Mouse (Mus musculus): ENCODE results near the gene Snrpd2.

Snrpd2 gene

GRCm38 (mm10) chr7:19149626-19150025 is at the start of gene Snrpd2:
Snrpd2 (plus strand) TSS chr7:19149722.
- peak; percentile 97 for DNase-seq

GRCm38 (mm10) chr7:19100290-19100689 is 49.2 kb upstream of the Snrpd2 start:
- no peak for DNase-seq

GRCm38 (mm10) chr7:19103741-19104140 is 45.8 kb upstream of the Snrpd2 start:
- no peak for DNase-seq

DNA sequence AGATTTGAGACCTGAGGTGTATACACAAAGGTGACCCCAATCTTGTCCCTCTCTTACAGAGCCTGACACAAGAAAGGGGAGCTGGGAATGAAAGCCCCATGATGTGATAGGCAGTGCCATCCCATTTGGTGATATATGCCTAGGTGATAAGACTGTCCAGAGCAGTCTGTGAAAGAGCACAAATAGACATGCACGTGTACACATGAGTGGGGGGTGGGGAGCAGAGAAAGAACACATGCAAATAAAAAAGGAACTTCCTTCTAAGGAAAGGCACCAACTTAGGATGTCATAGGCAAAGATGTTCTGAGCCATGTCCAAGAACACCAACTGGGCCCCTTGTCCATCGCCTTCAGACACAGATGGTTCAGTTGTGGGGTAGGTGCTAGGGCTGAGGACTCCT is 45.0 kb upstream of the Snrpd2 start:
- DNase-seq, result no peak

DNA sequence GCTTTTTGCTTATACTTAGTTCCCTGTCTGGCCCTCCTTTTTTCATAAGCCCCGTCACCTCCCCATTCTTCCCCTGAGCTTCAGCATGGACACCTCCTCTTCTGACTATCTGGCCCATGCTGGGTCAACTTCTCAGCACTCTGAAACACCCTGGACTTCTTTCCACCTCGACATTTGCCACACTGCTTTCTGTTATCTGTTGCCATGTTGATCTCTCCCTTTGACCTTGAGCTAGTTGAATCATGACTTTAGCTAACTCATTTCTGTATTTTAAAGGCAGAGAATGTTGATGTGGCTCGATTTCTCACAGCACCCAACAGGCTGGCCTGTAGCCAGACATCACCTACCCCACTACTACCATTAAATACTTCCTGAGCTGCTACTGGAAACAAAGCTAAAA is 42.1 kb upstream of the Snrpd2 start:
- DNase-seq, result no peak

DNA sequence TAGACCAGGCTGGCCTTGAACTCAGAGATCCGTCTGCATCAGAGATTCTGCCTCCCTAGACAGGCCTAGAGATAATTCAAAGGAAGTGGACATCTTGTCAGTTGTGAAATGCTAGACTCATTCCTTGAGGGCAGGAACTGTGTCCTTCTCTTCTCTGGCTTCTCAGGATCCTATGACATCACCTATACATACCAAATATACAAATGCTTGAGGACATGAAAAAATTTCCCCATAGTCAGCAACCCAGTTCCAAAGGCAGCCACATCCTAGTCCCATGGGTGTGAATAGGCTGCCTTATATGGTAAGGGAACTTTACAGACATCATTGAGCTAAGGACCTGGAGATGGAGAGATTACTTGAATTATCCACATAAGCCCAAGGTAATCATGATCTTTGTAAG is 40.0 kb upstream of the Snrpd2 start:
- DNase-seq, result no peak

DNA sequence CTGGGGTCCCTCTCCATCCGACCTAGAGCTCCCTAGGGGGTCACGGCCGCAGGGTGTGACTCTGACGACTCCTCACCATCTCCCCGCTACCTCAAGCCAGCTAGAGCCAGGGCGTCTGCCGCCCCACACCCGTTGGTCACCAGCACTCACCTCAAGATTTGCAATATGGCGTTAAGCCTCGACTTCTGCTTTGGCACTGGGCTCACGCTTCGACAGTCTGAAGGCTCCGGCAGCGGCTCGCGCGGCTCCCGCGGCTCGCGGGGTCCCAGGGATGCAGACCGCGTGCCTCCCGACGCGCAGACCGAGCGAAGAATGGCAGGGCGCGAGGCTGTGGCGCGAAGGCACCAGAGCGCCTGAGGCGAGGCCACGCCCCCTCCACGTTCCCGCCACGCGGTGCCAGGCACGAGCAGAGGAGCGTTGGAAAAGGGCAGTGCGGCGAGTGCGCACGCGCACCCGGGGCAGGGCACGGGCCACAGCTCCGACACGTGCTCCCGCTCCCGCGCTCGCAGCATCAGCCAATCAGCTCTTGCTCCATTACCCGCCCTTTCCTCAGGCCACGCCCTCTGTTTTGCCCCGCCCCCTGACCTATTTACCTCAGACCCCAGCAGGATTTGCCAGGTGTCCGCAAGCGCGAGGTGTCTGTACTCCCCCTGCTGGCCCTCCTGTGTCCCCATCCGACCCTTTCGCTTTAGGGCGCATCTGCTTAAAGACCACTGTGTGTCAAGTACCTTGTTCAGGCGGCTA is 31.3 kb upstream of the Snrpd2 start, which contains the start of gene Gm4969:
TSS of gene Gm4969 (minus strand) at position 341 of the 744 bp plus-strand sequence.
- peak; percentile 92 for DNase-seq

DNA sequence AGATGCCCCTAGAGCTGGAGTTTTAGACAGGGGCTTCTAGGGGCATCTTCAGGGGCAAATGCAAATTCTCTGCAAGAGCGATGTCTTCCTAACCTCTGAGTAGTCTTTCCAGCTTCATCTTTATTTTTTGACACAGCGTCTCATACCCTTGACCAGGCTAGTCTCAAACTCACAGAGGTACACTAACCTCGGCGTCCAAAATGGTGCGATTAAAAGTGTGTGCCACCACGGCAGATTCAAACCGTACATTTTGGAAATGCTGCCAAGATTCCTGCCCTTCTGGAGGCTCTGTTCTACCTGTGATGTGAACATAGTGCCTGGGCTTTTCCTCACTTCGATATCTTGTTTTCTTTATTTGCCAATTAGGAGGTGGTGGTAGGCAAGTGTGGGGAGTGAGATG is 30.4 kb upstream of the Snrpd2 start:
- DNase-seq, result no peak

- peak; percentile 99 for DNase-seq
These were observed 29.7 kb upstream of the Snrpd2 start, which contains the start of gene Fbxo46 for GRCm38 (mm10) chr7:19119631-19120429. Fbxo46 (plus strand) TSS chr7:19119859.

DNA sequence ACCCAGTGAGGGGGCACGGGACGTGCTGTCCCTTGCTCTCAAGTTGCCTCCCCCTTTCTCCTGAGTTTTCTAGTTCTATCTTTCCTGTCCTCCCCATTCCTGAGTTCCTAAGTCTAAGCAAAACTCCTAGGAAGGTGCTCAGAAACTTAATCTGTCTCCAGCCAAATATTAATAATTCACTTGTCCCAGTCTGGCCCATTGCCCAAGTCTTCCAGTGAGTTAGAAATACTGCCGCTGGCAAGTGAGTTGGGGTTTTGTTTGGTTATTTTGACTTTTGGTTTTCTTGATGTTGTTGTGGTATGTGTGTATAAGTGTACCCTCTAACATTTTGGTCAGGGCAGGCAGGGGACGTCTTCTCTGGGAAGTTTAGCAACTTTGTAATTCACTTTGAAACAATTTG is 27.8 kb upstream of the Snrpd2 start:
- no peak for DNase-seq

GRCm38 (mm10) chr7:19124713-19125112 is 24.8 kb upstream of the Snrpd2 start:
- DNase-seq, result no peak

DNA sequence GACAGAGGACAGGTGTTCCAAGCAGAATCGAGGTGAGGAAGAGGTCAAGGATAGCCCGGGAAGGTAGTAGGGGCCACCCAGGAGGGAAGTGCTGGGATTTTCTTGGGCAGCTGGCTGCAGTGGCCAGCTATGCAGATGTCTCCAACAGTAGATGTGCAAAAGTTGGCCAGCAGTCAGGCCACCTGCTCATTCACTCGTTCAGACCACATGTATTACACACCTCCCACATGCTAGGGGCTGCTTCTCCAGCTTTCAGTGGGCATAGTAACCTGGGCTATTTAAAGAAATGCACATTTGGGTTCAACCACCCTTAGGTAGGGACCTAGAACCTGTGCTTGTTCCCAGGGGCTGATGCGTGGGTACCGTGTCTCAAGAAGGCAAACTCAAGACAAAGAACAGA is 21.8 kb upstream of the Snrpd2 start:
- DNase-seq, result no peak

- no peak for DNase-seq
These were observed 20.1 kb upstream of the Snrpd2 start for GRCm38 (mm10) chr7:19129396-19129795.

GRCm38 (mm10) chr7:19130657-19131056 is 18.9 kb upstream of the Snrpd2 start:
- DNase-seq, result peak; percentile 16

DNA sequence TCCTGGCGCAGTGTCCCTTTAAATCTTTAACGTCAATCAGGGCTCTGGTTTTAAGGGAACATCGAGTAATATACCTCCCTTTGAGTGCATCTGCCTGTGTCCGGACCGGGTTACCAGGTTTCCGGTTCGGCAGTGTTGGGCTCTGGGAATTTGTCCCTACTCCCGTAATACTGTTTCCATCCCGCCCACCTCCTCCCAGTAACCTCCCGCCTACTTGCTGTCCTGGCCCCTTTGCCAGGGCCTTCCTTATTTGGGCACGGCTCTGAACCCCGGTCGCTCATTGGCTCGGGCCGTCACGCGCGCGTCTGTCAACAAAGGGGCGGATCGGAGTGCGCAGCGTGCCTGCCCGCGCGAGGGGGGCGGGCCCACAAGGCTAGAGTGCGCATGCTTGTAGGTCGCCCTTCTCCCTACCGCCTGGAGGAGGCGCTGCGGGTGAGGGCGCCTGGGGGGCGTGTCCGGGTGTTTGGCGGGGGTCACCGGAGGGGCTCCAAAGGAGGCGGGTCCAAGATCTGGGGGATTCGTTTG is 18.1 kb upstream of the Snrpd2 start:
- peak; percentile 99 for DNase-seq

GRCm38 (mm10) chr7:19136168-19136567 is 13.4 kb upstream of the Snrpd2 start:
- DNase-seq, result no peak

DNA sequence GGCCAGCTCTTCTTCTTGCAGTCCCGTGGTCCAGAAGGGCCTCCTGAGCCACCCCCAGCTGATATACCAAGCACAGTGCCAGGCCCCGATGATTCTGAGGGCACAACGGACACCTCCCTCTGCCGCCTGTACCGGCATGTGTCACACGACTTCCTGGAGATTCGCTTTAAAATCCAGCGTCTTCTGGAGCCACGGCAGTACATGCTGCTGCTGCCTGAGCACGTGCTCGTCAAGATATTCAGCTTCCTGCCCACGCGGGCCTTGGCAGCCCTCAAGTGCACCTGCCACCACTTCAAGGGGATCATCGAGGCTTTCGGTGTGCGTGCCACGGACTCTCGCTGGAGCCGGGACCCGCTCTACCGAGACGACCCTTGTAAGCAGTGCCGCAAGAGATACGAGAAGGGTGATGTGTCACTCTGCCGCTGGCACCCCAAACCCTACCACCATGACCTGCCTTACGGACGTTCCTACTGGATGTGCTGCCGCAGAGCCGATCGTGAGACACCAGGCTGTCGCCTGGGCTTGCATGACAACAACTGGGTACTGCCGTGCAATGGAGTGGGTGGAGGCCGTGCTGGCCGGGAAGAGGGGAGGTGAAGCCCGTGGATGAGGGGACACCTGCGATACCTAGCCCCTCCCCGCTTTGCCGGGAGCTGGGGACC is 12.7 kb upstream of the Snrpd2 start:
- no peak for DNase-seq

DNA sequence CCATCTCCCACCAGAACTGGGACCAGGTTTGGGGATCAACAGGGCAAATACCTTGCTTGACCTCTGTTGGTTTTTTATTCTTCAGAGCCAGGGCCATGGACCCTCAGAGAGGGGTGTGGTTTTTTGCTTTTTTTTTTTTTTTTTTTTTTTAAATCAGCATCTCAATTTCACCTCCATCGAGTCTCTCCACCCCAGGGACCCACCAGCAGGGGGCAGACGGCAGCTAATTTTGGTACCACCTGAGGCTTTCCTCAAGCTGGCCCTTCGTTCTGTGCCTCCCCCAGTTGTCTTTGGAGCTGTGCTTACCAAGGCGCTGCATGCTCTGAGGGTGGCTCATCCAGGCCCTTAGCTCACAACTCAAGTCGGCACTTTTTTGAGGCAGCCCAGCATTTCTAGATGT is 12.1 kb upstream of the Snrpd2 start:
- peak; percentile 58 for DNase-seq

GRCm38 (mm10) chr7:19146793-19147192 is 2.7 kb upstream of the Snrpd2 start:
- DNase-seq, result no peak

DNA sequence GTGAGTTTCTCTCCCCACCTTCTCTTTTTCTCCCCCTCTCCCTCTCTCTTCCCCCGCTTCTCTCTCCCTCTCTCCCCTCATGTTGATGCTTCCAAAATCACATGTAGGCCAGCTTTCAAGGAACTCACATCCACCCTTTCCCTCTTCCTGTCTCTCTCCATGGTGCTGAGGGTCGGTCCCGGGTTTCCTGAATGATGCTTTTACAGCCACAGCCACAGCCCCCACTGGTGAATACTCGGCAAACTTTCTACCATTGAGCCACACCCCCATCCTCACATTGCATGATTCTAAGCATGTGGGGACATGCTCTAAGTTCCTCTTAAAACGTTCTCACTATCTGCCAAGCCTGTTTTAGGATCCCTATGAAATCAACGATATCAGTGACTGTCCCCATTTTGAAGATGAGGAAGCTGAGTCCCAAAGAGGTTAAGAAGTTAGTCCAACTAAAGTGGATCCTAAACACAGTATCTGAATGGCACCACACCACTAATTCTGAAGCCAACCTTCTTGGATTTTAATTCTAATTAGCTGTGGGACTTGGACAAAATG is 2.0 kb upstream of the Snrpd2 start:
- DNase-seq, result no peak

GRCm38 (mm10) chr7:19148180-19148874 is 1.2 kb upstream of the Snrpd2 start:
- DNase-seq, result no peak

GRCm38 (mm10) chr7:19148875-19149541 is 514 bp upstream of the Snrpd2 start, which contains the start of gene Qpctl:
Qpctl (minus strand) TSS chr7:19149291.
- DNase-seq, result peak; percentile 100

Measured in retina, postnatal 1 day (tissue).